ENCODE assay signal across 10 mouse cellular contexts in genomic region chr11:12231481-12232035, GRCm38 (mm10).
DNase-seq lines count a peak whose midpoint lies in the region; ATAC-seq and TF ChIP-seq lines count a peak whose summit lies in the region.
"Had no signal": no experiment of that assay in that cellular context is flagged by ENCODE, and none has a peak within 500 bp of the region (broad histone marks: within the 10 kb centered on the region; RNA-seq: fewer than 3 reads in every experiment).

No protein-coding gene starts in this region.

- no peaks in the 10 kb centered on the region for H3K36me3 ChIP-seq in hindbrain, embryonic 13.5 days
- H3K36me3 ChIP-seq in hindbrain, embryonic 12.5 days = no peaks in the 10 kb centered on the region
- no peaks in the 10 kb centered on the region for H3K36me3 ChIP-seq in heart, postnatal 0 days (replicated peaks; ENCODE audit: control insufficient read depth, insufficient read depth, low read length)
- H3K36me3 ChIP-seq in midbrain, embryonic 15.5 days (replicated peaks) = no peaks in the 10 kb centered on the region; the same call in 1 of the 2 replicates

- no peak overlapping the region for H3K9ac ChIP-seq in hindbrain, embryonic 13.5 days
- no peak overlapping the region for H3K9ac ChIP-seq in hindbrain, embryonic 12.5 days
- H3K9ac ChIP-seq in heart, postnatal 0 days (replicated peaks; ENCODE audit: low read depth, low read length) = no peak overlapping the region
- no peak overlapping the region for H3K9ac ChIP-seq in midbrain, embryonic 15.5 days
- H3K9ac ChIP-seq: liver, embryonic 14.5 days had no signal

- H3K9me3 ChIP-seq in hindbrain, embryonic 13.5 days = no peaks in the 10 kb centered on the region
- H3K9me3 ChIP-seq in hindbrain, embryonic 12.5 days (replicated peaks) = no peaks in the 10 kb centered on the region
- no peaks in the 10 kb centered on the region for H3K9me3 ChIP-seq in heart, postnatal 0 days (replicated peaks; ENCODE audit: control insufficient read depth, low read length)
- no peaks in the 10 kb centered on the region for H3K9me3 ChIP-seq in midbrain, embryonic 15.5 days

- WGBS in hindbrain, embryonic 13.5 days = 65% methylated on average over 6 of the region's 6 CpGs
- WGBS in hindbrain, embryonic 12.5 days = 76% methylated on average over 6 of the region's 6 CpGs
- WGBS in heart, postnatal 0 days = 47% methylated on average over 6 of the region's 6 CpGs
- WGBS in midbrain, embryonic 15.5 days = 62% methylated on average over 6 of the region's 6 CpGs

- H3K27me3 ChIP-seq in hindbrain, embryonic 13.5 days = no peaks in the 10 kb centered on the region
- no peaks in the 10 kb centered on the region for H3K27me3 ChIP-seq in hindbrain, embryonic 12.5 days
- no peaks in the 10 kb centered on the region for H3K27me3 ChIP-seq in heart, postnatal 0 days (ENCODE audit: control insufficient read depth, insufficient read depth, low read length)
- no peaks in the 10 kb centered on the region for H3K27me3 ChIP-seq in midbrain, embryonic 15.5 days (replicated peaks)
- H3K27me3 ChIP-seq: CH12.LX had no signal

- peaks cover 18% of the 10 kb centered on the region; the same call in 1 of the 2 replicates for H3K4me1 ChIP-seq in hindbrain, embryonic 13.5 days (replicated peaks)
- no peaks in the 10 kb centered on the region for H3K4me1 ChIP-seq in hindbrain, embryonic 12.5 days
- H3K4me1 ChIP-seq in heart, postnatal 0 days (ENCODE audit: control insufficient read depth, insufficient read depth) = peaks cover 17% of the 10 kb centered on the region
- H3K4me1 ChIP-seq in midbrain, embryonic 15.5 days = no peaks in the 10 kb centered on the region

- no peak overlapping the region for H3K4me3 ChIP-seq in hindbrain, embryonic 13.5 days
- H3K4me3 ChIP-seq in hindbrain, embryonic 12.5 days = no peak overlapping the region
- H3K4me3 ChIP-seq in heart, postnatal 0 days (ENCODE audit: low read depth, low read length) = no peak overlapping the region
- H3K4me3 ChIP-seq in midbrain, embryonic 15.5 days = no peak overlapping the region

- TF ChIP-seq EP300 in heart, postnatal 0 days (IDR thresholded peaks at IDR 0.05; ENCODE audit: low read depth) = no peak

- DNase-seq in cerebellum, postnatal 36 days = peak; percentile 58 to 73
- DNase-seq in heart, postnatal 0 days (ENCODE audit: low spot score) = peak; percentile 70
- DNase-seq in layer of hippocampus, postnatal 10 days (ENCODE audit: low spot score in 2 of 2) = peak; percentile 87 to 88
- DNase-seq in liver = no peak

- 0 out of 2 replicates have a peak overlapping the region, but pooled peaks have one; percentile 25 for H3K27ac ChIP-seq in hindbrain, embryonic 13.5 days
- H3K27ac ChIP-seq in hindbrain, embryonic 12.5 days = no peak overlapping the region
- no peak overlapping the region for H3K27ac ChIP-seq in heart, postnatal 0 days (ENCODE audit: low read depth)
- H3K27ac ChIP-seq in midbrain, embryonic 15.5 days = no peak overlapping the region
- H3K27ac ChIP-seq: liver, embryonic 14.5 days had no signal

- H3K4me2 ChIP-seq in hindbrain, embryonic 13.5 days = no peak overlapping the region
- H3K4me2 ChIP-seq in hindbrain, embryonic 12.5 days (replicated peaks) = no peak overlapping the region
- no peak overlapping the region for H3K4me2 ChIP-seq in heart, postnatal 0 days (ENCODE audit: low read depth, low read length)
- no peak overlapping the region for H3K4me2 ChIP-seq in midbrain, embryonic 15.5 days

- no peak for TF ChIP-seq CTCF in heart, postnatal 0 days (IDR thresholded peaks at IDR 0.05; ENCODE audit: low read depth)

- peak; percentile 88 for ATAC-seq in hindbrain, embryonic 13.5 days (ENCODE audit: low FRiP score)
- ATAC-seq in hindbrain, embryonic 12.5 days (ENCODE audit: low FRiP score) = no peak
- ATAC-seq in heart, postnatal 0 days (ENCODE audit: insufficient read depth, low read depth) = peak; percentile 70
- peak; percentile 89 for ATAC-seq in midbrain, embryonic 15.5 days (replicated peaks)
- no peak for ATAC-seq in activated CD4-positive, CD25-positive, alpha-beta regulatory T cell, adult 4 months

Comparison
In these comparisons a context has a peak if more than half of its experiments do, and no peak if none do; other contexts are left out.
1. ATAC-seq: peak in hindbrain, embryonic 13.5 days (single experiment), heart, postnatal 0 days (single experiment) and midbrain, embryonic 15.5 days (single experiment); none in hindbrain, embryonic 12.5 days (single experiment) and activated CD4-positive, CD25-positive, alpha-beta regulatory T cell, adult 4 months (single experiment).